12 mouse cellular contexts compared by ENCODE assay signal in genomic region chr8:70122863-70123262, GRCm38 (mm10). TPM values are rescaled to one million over a fixed set of nuclear protein-coding genes. Genes with fewer than 3 reads are reported as not detected.
DNase-seq lines count a peak whose midpoint lies in the region; ATAC-seq and TF ChIP-seq lines count a peak whose summit lies in the region.
"Had no signal": no experiment of that assay in that cellular context is flagged by ENCODE, and none has a peak within 500 bp of the region (broad histone marks: within the 10 kb centered on the region; RNA-seq: fewer than 3 reads in every experiment).

No protein-coding gene starts in this region.

- no peaks in the 10 kb centered on the region for H3K36me3 ChIP-seq in lung, postnatal 0 days (ENCODE audit: insufficient read depth, low read length)
- no peaks in the 10 kb centered on the region for H3K36me3 ChIP-seq in intestine, embryonic 16.5 days (ENCODE audit: control insufficient read depth, insufficient read depth, low read length)
- H3K36me3 ChIP-seq: hindbrain, embryonic 15.5 days; stomach, embryonic 15.5 days had no signal

- no peaks in the 10 kb centered on the region for H3K9me3 ChIP-seq in lung, postnatal 0 days (ENCODE audit: low read length)
- no peaks in the 10 kb centered on the region for H3K9me3 ChIP-seq in intestine, embryonic 16.5 days (ENCODE audit: control insufficient read depth, low read length)
- H3K9me3 ChIP-seq: hindbrain, embryonic 15.5 days; megakaryocyte, embryonic 14.5 days; stomach, embryonic 15.5 days had no signal

- 70% methylated on average over 2 of the region's 2 CpGs for WGBS in cerebellum, adult 2 months
- WGBS in lung, postnatal 0 days, result 49% methylated on average over 2 of the region's 2 CpGs
- whole genome bisulfite sequencing in intestine, embryonic 16.5 days, result 57% methylated on average over 2 of the region's 2 CpGs

- no peak for ATAC-seq in lung, postnatal 0 days
- ATAC-seq in intestine, embryonic 16.5 days, result peak; percentile 43; the same call in 1 of the 2 replicates

- DNase-seq in cerebellum, adult 2 months, result no peak
- DNase-seq in cerebellum, adult 9-10 months, result no peak
- no peak for DNase-seq in lung, postnatal 0 days (ENCODE audit: low spot score)
- no peak for DNase-seq in lung, postnatal 4 days
- peak; percentile 19 for DNase-seq in MN1 (ENCODE audit: low spot score)
- no peak for DNase-seq in gastrocnemius, postnatal 36 days
- no peak for DNase-seq in kidney, postnatal 10 days
- DNase-seq: adrenal gland, postnatal 36 days had no signal

- H3K27ac ChIP-seq in cerebellum, adult 2 months (ENCODE audit: insufficient read depth, low read length), result no peak overlapping the region
- H3K27ac ChIP-seq in lung, postnatal 0 days (ENCODE audit: low read length), result no peak overlapping the region
- no peak overlapping the region for H3K27ac ChIP-seq in intestine, embryonic 16.5 days (ENCODE audit: low read length)
- H3K27ac ChIP-seq: hindbrain, embryonic 15.5 days; stomach, embryonic 15.5 days had no signal

- intact Hi-C loops in gastrocnemius, postnatal 36 days (cut with DNase I), result no loop called here

- H3K4me2 ChIP-seq in lung, postnatal 0 days (replicated peaks; ENCODE audit: low read depth, low read length), result no peak overlapping the region
- H3K4me2 ChIP-seq in intestine, embryonic 16.5 days (ENCODE audit: low read depth, low read length), result no peak overlapping the region
- H3K4me2 ChIP-seq: hindbrain, embryonic 15.5 days; stomach, embryonic 15.5 days had no signal

- H3K4me1 ChIP-seq in cerebellum, adult 2 months (ENCODE audit: control insufficient read depth, insufficient read depth, low read length), result peaks cover 13% of the 10 kb centered on the region; the same call in 1 of the 2 replicates
- no peaks in the 10 kb centered on the region for H3K4me1 ChIP-seq in lung, postnatal 0 days (ENCODE audit: insufficient read depth, low read depth, low read length)
- H3K4me1 ChIP-seq in intestine, embryonic 16.5 days (ENCODE audit: control insufficient read depth, insufficient read depth, low read length), result no peaks in the 10 kb centered on the region

- no peak overlapping the region for H3K9ac ChIP-seq in lung, postnatal 0 days (replicated peaks; ENCODE audit: low read depth)
- H3K9ac ChIP-seq in intestine, embryonic 16.5 days (ENCODE audit: low read depth, low read length), result no peak overlapping the region
- H3K9ac ChIP-seq: hindbrain, embryonic 15.5 days; stomach, embryonic 15.5 days had no signal

- TF ChIP-seq POLR2A in cerebellum, adult 2 months (IDR thresholded peaks at IDR 0.05; ENCODE audit: borderline replicate concordance, insufficient read depth, low read length), result no peak

- H3K4me3 ChIP-seq in cerebellum, adult 2 months (replicated peaks; ENCODE audit: insufficient read depth, low read depth, low read length), result no peak overlapping the region
- no peak overlapping the region for H3K4me3 ChIP-seq in lung, postnatal 0 days (ENCODE audit: low read depth, low read length)
- H3K4me3 ChIP-seq in intestine, embryonic 16.5 days (ENCODE audit: low read length), result no peak overlapping the region
- H3K4me3 ChIP-seq: hindbrain, embryonic 15.5 days; megakaryocyte, embryonic 14.5 days; stomach, embryonic 15.5 days had no signal

- no peak for TF ChIP-seq EP300 in lung, postnatal 0 days (IDR thresholded peaks at IDR 0.05)

- peak; percentile 56; the same call in 1 of the 2 replicates for TF ChIP-seq CTCF in cerebellum, adult 2 months (IDR thresholded peaks at IDR 0.05; ENCODE audit: borderline replicate concordance, insufficient read depth, low read depth, low read length)
- TF ChIP-seq CTCF in lung, postnatal 0 days (IDR thresholded peaks at IDR 0.05), result peak; percentile 64

- H3K27me3 ChIP-seq in cerebellum, adult 2 months (ENCODE audit: control insufficient read depth, insufficient read depth, low read length), result no peaks in the 10 kb centered on the region
- H3K27me3 ChIP-seq in lung, postnatal 0 days (replicated peaks; ENCODE audit: insufficient read depth, low read length), result peaks cover 8% of the 10 kb centered on the region; the same call in 1 of the 2 replicates
- peaks cover 30% of the 10 kb centered on the region for H3K27me3 ChIP-seq in intestine, embryonic 16.5 days (replicated peaks; ENCODE audit: control insufficient read depth, insufficient read depth, low read length)
- H3K27me3 ChIP-seq: hindbrain, embryonic 15.5 days had no signal

RNA-seq across cellular contexts. Expression of gene Ncan, which starts 2.2 kb away (rescaled TPM):
- 13.3 and 15.2 TPM in 2 replicates for polyA plus RNA-seq in cerebellum, adult 2 months (2012; rRNA removed)
- 0.05 and 0.06 TPM in 2 replicates for polyA plus RNA-seq in lung, postnatal 0 days (2015; fragmentation: Nextera tagmentation; extraction: Ambion mirVana)
- 0.89 and 0.98 TPM in 2 replicates for polyA plus RNA-seq in intestine, embryonic 16.5 days (2015; fragmentation: Nextera tagmentation; extraction: Ambion mirVana)
- not detected for total RNA-seq in gastrocnemius, postnatal 36 days (2021)

RNA-seq across cellular contexts. Expression of gene Nr2c2ap, which starts 8.3 kb away (rescaled TPM):
- 19.9 and 20.9 TPM in 2 replicates for polyA plus RNA-seq in cerebellum, adult 2 months (2012; rRNA removed)
- 27.8 and 32.0 TPM in 2 replicates for polyA plus RNA-seq in lung, postnatal 0 days (2015; fragmentation: Nextera tagmentation; extraction: Ambion mirVana)
- 50.7 and 51.7 TPM in 2 replicates for polyA plus RNA-seq in intestine, embryonic 16.5 days (2015; fragmentation: Nextera tagmentation; extraction: Ambion mirVana)
- 1 to 10 TPM; 4.3 to 4.6 TPM for total RNA-seq in gastrocnemius, postnatal 36 days (2021)

RNA-seq across cellular contexts. Expression of gene Rfxank, which starts 16.1 kb away (rescaled TPM):
- 24.8 and 27.5 TPM in 2 replicates for polyA plus RNA-seq in cerebellum, adult 2 months (2012; rRNA removed)
- polyA plus RNA-seq in lung, postnatal 0 days (2015; fragmentation: Nextera tagmentation; extraction: Ambion mirVana), result 11.9 and 12.7 TPM in 2 replicates
- polyA plus RNA-seq in intestine, embryonic 16.5 days (2015; fragmentation: Nextera tagmentation; extraction: Ambion mirVana), result 12.6 and 15.3 TPM in 2 replicates
- 1 to 10 TPM; 6.2 to 9.3 TPM for total RNA-seq in gastrocnemius, postnatal 36 days (2021)

RNA-seq across cellular contexts. Expression of gene Borcs8, which starts 16.4 kb away (rescaled TPM):
- 98.9 and 101 TPM in 2 replicates for polyA plus RNA-seq in cerebellum, adult 2 months (2012; rRNA removed)
- 33.4 and 34.2 TPM in 2 replicates for polyA plus RNA-seq in lung, postnatal 0 days (2015; fragmentation: Nextera tagmentation; extraction: Ambion mirVana)
- polyA plus RNA-seq in intestine, embryonic 16.5 days (2015; fragmentation: Nextera tagmentation; extraction: Ambion mirVana), result 38.4 and 42.4 TPM in 2 replicates
- total RNA-seq in gastrocnemius, postnatal 36 days (2021), result 10 to 100 TPM; 14.2 to 16.3 TPM

RNA-seq across cellular contexts. Expression of gene Mef2b, which starts 16.6 kb away (rescaled TPM):
- 0.38 and 0.43 TPM in 2 replicates for polyA plus RNA-seq in cerebellum, adult 2 months (2012; rRNA removed)
- 0.11 and 0.29 TPM in 2 replicates for polyA plus RNA-seq in lung, postnatal 0 days (2015; fragmentation: Nextera tagmentation; extraction: Ambion mirVana)
- polyA plus RNA-seq in intestine, embryonic 16.5 days (2015; fragmentation: Nextera tagmentation; extraction: Ambion mirVana), result 0.11 and 0.23 TPM in 2 replicates
- total RNA-seq in gastrocnemius, postnatal 36 days (2021), result under 1 TPM; 0.28 to 0.32 TPM
